Mouse (Mus musculus): ENCODE data around the gene Dmwd.

- TF ChIP-seq CTCF (IDR thresholded peaks at IDR 0.05) = no peak
- TF ChIP-seq EP300 (IDR thresholded peaks at IDR 0.05; ENCODE audit: insufficient read depth, low read depth, low read length) = no peak
Observed at GRCm38 (mm10) chr7:19080451-19080950, 4.5 kb downstream of the Dmwd start.
